Mouse (Mus musculus) midbrain, postnatal 0 days (tissue): ENCODE results near the gene Fem1a. TPM values are rescaled to one million over a fixed set of nuclear protein-coding genes. Genes with fewer than 3 reads are reported as not detected.

Experiments
- ATAC-seq: fragments of 200-750 bp; cut with Nextera tagmentation; 2 replicates; pipeline ENCODE4 v1.8.0; 2017; ENCODE audit warnings: moderate number of reproducible peaks, mild to moderate bottlenecking, moderate TSS enrichment, moderate library complexity; ENCODE audit not compliant: low FRiP score
- DNase-seq: peaks from one replicate; pipeline ENCODE4 v3.0.0-alpha.2; 2015; ENCODE audit warnings: low spot score
- H3K27ac ChIP-seq: fragments of 300-500 bp; sonication (generic); 2 replicates; pipeline ENCODE4 v1.5.1; 2014; ENCODE audit warnings: low read depth, mild to moderate bottlenecking, low read length, mixed read lengths
- H3K27me3 ChIP-seq: fragments of 300-500 bp; sonication (generic); 2 replicates; pipeline ENCODE4 v1.6.1; 2014; ENCODE audit warnings: low read length, control low read depth, mixed read lengths; ENCODE audit not compliant: insufficient read depth
- H3K36me3 ChIP-seq: fragments of 300-500 bp; sonication (generic); 2 replicates; pipeline ENCODE4 v1.6.1; 2014; ENCODE audit warnings: low read length, control low read depth, mixed read lengths; ENCODE audit not compliant: insufficient read depth
- H3K4me1 ChIP-seq: fragments of 300-500 bp; sonication (generic); 2 replicates; pipeline ENCODE4 v1.6.1; 2014; ENCODE audit warnings: mild to moderate bottlenecking, control low read depth, antibody characterized with exemption, low read length, mixed read lengths; ENCODE audit not compliant: insufficient read depth
- H3K4me2 ChIP-seq: fragments of 300-500 bp; sonication (generic); 2 replicates; pipeline ENCODE4 v1.6.1; 2014; ENCODE audit warnings: low read depth, mild to moderate bottlenecking, low read length, mixed read lengths; ENCODE audit not compliant: poor library complexity, severe bottlenecking
- H3K4me3 ChIP-seq: fragments of 300-500 bp; sonication (generic); 2 replicates; pipeline ENCODE4 v1.5.1; 2014; ENCODE audit warnings: low read depth, mild to moderate bottlenecking, low read length, moderate library complexity
- H3K9ac ChIP-seq: fragments of 300-500 bp; sonication (generic); replicated peaks from 2 replicates; pipeline ENCODE4 v1.6.1; 2014; ENCODE audit warnings: mild to moderate bottlenecking, low read length, moderate library complexity, mixed read lengths; ENCODE audit not compliant: poor library complexity, severe bottlenecking
- H3K9me3 ChIP-seq: fragments of 300-500 bp; sonication (generic); 2 replicates; pipeline ENCODE4 v1.6.1; 2016; ENCODE audit warnings: low read length, control low read depth
- CTCF ChIP-seq: IDR thresholded peaks from 2 replicates; pipeline ENCODE4 v1.5.1; 2016; ENCODE audit warnings: antibody characterized with exemption, mild to moderate bottlenecking
- WGBS: fragments of 180-500 bp; shearing (Covaris S2); extraction: QIAGEN DNeasy Blood & Tissue Kit; methylation state at CpG from one replicate; pipeline ENCODE4 v1.1.7; 2014; 5-methylcytosine and 5-hydroxymethylcytosine counted together
- polyA plus RNA-seq: library from polyadenylated mRNA; unstranded; fragments of >200 nt; fragmentation: Nextera tagmentation; extraction: Ambion mirVana; gene quantifications from 2 replicates; pipeline ENCODE4 v1.2.1, GENCODE M21; 2015
- total RNA-seq: library from RNA; depleted of rRNA; stranded (reverse); fragments of >200 nt; gene quantifications from 2 replicates; pipeline ENCODE4 v1.2.3, GENCODE M21; 2014

Fem1a gene
- total and polyA plus RNA-seq, 2 experiments from 2014 or later = 14.2 to 43.2 TPM

DNA sequence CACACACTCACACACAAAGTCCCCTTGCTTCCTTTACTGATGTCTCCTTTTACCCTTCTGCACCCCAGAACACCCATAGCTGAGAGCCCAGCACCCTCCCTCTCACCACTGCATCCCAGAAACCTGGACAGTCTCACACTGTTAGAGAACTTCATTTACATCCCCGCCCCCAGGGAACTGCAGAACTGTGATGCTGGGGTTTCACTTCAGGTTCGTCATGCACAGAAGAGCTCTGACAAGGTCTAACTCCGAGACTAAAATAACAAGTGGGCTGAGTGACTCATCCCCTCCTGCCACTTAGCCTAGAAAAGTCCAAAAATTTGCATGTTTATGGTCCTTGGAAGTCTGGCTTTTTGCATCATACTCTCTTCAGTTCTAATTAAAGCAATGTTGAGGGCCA, 9.7 kb downstream of the Fem1a start:
- 63% methylated on average over 3 of the region's 3 CpGs for WGBS
- no peak for DNase-seq
- peaks cover 26% of the 10 kb centered on the region for H3K36me3 ChIP-seq

DNA sequence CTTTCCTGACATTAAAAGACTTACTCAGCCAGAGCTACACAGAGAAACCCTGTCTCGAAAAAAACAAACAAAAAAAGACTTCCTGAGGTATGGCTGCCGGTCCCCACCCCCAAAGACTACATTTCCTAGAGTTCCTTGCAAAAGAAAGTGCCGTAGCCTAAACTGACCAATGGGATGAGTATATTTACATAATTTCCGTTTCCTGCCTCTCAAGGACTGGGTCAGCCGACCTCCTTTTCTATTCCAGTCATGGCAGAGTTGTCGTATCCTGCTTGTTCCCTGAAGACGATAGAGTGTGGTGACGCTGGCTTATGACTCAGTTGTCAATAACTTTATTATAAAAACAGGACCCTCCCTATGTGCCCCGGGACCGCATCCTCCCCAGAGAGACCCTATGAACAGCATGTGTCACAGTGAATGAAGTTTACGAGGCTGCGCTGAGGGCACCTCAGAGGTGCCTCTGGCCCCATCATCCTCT, 12.6 kb downstream of the Fem1a start:
- 20% methylated on average over 12 of the region's 12 CpGs for WGBS
- TF ChIP-seq CTCF = no peak
- peak; percentile 92 for DNase-seq
- no peaks in the 10 kb centered on the region for H3K27me3 ChIP-seq
- no peaks in the 10 kb centered on the region for H3K9me3 ChIP-seq
- peaks cover 11% of the 10 kb centered on the region for H3K36me3 ChIP-seq
- no peaks in the 10 kb centered on the region; the same call in 1 of the 2 replicates for H3K4me1 ChIP-seq
- peak overlapping the region; percentile 67 for H3K27ac ChIP-seq
- peak overlapping the region; percentile 33 for H3K4me3 ChIP-seq
- H3K9ac ChIP-seq = peak overlapping the region; percentile 54; the same call in 1 of the 2 replicates
- ATAC-seq = peak; percentile 88
- peak overlapping the region; percentile 46 for H3K4me2 ChIP-seq

More for the DNA sequence above, 9.7 kb downstream of the Fem1a start:
- Histone ChIP-seq H3K4me3 (no peak overlapping the region), H3K4me2 (no peak overlapping the region), H3K27ac (no peak overlapping the region), H3K9me3 (no peaks in the 10 kb centered on the region), H3K9ac (no peak overlapping the region), H3K4me1 (peaks cover 2% of the 10 kb centered on the region; the same call in 1 of the 2 replicates), H3K27me3 (no peaks in the 10 kb centered on the region)
- no peak for ATAC-seq
- TF ChIP-seq CTCF = no peak

DNA sequence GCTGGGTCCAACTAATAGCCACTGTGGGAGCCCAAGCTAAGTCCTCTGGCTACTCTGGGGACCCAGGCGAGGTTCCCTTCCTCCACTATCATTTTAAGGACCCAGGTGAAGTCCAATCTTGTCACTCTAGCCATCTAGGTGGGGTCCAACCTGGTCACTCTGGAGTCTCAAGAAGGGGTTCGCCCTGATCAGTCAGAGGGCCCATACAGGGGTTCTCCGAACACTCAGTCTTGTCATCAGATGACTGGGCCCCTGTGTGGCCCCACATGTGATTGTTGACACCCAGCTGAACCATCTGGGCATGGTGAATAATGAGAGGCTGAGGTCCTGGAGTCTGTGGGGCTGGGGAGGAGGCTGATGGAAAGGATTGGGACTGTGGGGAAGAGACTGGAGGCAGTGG, 13.1 kb downstream of the Fem1a start:
- Histone ChIP-seq H3K4me3 (peak overlapping the region; percentile 33; the same call in 1 of the 2 replicates), H3K4me2 (peak overlapping the region; percentile 46), H3K9ac (peak overlapping the region; percentile 54; the same call in 1 of the 2 replicates), H3K4me1 (no peaks in the 10 kb centered on the region; the same call in 1 of the 2 replicates), H3K27ac (peak overlapping the region; percentile 67), H3K36me3 (peaks cover 10% of the 10 kb centered on the region), H3K27me3 (no peaks in the 10 kb centered on the region), H3K9me3 (no peaks in the 10 kb centered on the region)
- no peak for TF ChIP-seq CTCF
- WGBS = 75% methylated on average over 3 of the region's 3 CpGs
- DNase-seq (no peak), ATAC-seq (peak; percentile 2; the same call in 1 of the 2 replicates)

DNA sequence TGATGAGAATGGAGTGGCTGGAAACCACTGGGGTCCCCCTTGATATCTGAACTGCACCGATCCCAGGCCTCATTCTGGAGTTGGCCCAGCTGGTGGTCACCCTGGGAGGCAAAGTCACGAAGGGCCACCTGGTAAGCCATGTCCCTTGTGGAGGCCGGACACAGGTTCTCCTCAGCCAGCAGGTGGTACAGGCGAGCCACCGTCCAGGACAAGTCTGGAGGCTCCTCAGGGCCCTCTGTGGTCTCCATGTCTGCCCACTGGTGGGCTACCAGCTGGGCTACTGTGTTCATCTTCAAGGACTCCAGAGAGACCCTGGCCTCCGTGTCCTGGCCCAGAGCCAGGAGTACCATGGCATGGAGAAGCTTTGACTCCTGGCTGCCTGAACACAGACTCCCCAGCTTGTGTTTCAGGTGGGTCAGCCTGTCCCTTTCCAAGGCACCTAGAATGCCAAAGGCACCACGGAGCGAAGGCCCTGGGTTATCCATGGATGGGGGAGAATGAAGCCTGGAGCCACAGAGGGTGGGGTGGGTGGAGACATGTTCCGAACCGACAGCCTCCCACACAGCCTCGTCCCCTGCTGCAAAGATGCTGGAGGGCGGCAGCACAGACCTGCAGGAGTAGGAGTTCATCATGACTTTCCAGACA, 15.1 kb downstream of the Fem1a start:
- H3K9ac ChIP-seq = no peak overlapping the region
- no peak for TF ChIP-seq CTCF
- no peak overlapping the region for H3K27ac ChIP-seq
- WGBS = 84% methylated on average over 12 of the region's 12 CpGs
- H3K36me3 ChIP-seq = peaks cover 4% of the 10 kb centered on the region; the same call in 1 of the 2 replicates
- H3K4me3 ChIP-seq = no peak overlapping the region
- ATAC-seq (no peak), DNase-seq (no peak)
- no peak overlapping the region for H3K4me2 ChIP-seq
- no peaks in the 10 kb centered on the region for H3K27me3 ChIP-seq
- no peaks in the 10 kb centered on the region; the same call in 1 of the 2 replicates for H3K4me1 ChIP-seq
- H3K9me3 ChIP-seq = no peaks in the 10 kb centered on the region

DNA sequence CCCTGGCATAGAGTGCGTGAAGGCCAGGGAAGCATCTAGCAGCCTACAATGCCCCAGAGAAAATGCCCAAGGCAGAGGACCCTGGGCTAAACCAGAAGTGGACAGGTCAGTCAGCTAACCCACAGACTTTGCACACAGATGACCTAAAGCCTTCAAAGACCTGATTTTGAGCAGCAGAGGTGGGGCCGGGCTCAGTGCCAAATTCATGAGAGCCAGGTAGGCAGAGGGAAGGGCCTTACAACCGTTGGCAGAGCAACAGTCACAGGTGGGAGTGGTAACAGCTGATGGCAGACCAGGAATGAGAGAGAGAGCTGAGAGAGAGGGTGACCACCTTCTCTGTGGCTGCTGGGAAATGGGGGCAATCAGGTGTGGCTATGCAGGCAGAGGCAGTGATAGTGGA, 16.0 kb downstream of the Fem1a start:
- Histone ChIP-seq H3K27ac (no peak overlapping the region), H3K36me3 (peaks cover 4% of the 10 kb centered on the region; the same call in 1 of the 2 replicates), H3K9me3 (no peaks in the 10 kb centered on the region), H3K4me3 (no peak overlapping the region), H3K27me3 (no peaks in the 10 kb centered on the region), H3K4me1 (no peaks in the 10 kb centered on the region; the same call in 1 of the 2 replicates), H3K4me2 (no peak overlapping the region), H3K9ac (no peak overlapping the region)
- DNase-seq = no peak
- ATAC-seq = no peak
- WGBS = 80% methylated on average over 3 of the region's 3 CpGs
- no peak for TF ChIP-seq CTCF

DNA sequence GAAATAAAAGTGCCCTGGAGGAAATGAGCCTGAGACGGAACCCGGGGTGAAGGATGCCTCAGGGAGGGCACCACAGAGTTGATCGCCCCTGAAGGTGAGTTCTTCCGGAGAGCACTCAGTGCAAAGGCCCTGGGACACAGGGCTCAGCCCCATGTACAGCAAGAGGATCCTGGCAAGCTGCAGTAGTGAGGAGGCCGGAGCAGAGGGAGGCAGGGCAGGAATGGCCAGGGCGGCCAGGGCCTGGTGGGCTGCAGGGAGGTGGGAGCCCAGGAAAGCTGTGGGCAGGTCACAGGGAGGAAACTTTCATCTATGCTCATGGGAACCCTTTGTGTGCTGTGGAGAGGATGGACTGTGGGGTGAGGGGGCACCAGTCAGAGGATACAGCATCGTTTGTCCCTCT, 16.9 kb downstream of the Fem1a start:
- no peak for DNase-seq
- H3K4me2 ChIP-seq = no peak overlapping the region
- no peak overlapping the region for H3K4me3 ChIP-seq
- no peak for ATAC-seq
- WGBS = 85% methylated on average over 7 of the region's 7 CpGs
- no peak for TF ChIP-seq CTCF
- peaks cover 4% of the 10 kb centered on the region; the same call in 1 of the 2 replicates for H3K36me3 ChIP-seq
- H3K4me1 ChIP-seq = no peaks in the 10 kb centered on the region; the same call in 1 of the 2 replicates
- no peak overlapping the region for H3K27ac ChIP-seq
- H3K27me3 ChIP-seq = no peaks in the 10 kb centered on the region
- no peak overlapping the region for H3K9ac ChIP-seq
- H3K9me3 ChIP-seq = no peaks in the 10 kb centered on the region
